Mouse (Mus musculus): ENCODE data around the gene Cdnf. TPM values are rescaled to one million over a fixed set of nuclear protein-coding genes. Genes with fewer than 3 reads are reported as not detected.
A peak's percentile ranks its signal among the peaks of the same experiment; 100 is the strongest.

The Cdnf gene
- polyA plus RNA-seq (2021), result 1.7 TPM

DNA sequence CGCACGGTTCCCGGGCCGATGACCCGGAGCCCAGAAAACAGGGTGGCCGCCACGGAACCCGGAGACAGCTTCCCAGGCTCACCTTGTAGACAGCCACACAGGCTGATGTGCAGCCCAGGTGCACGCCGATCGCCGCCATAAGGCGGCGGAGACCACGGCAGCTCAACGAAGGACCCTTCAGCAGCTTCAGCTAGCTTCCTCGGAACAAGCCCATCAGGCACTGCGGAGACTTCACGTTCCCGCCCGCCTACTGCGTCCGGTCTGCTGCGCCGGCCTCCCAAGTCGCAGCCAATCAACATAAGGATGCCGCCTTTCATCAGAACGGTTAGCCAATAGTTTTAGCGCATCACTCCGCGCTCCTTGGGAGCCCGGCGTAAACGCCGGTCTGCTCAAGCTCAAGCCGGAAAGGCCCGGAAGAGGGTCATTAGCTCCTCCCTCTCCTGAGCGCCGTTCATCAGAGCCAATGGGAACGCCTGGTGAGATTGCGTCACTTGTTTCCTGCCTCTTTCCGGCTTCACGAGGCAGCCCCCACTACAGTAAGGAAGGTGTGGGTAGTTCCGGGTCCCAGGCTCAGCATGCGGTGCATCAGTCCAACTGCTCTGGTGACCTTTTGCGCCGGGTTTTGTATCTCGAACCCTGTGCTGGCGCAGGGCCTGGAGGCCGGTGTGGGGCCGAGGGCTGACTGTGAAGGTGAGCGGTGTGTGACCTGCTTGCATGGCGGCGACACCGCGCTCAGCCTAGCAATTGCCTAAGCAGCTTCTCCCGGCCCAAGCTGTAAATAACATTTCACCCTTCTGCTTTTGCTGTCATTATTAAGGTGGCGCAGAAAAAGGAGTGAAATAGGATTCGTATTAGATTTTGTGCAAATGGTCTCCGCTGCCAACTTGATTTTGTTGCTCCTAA lies at the start of gene Cdnf, which contains the start of the genes Gm45902 and Hspa14:
Gene Cdnf (plus strand): TSS at position 479 of the 903 bp plus-strand sequence.
Gene Gm45902 (minus strand): TSS at position 239 of the 903 bp plus-strand sequence.
Gene Hspa14 (minus strand): TSS at position 263 of the 903 bp plus-strand sequence.
- ChIA-PET POLR2A (no interaction called here), CTCF (interaction anchor here (1.0 kb wide), 1 partner anchor 12 kb away, joined by 3 read pairs; no protein-coding TSS in a partner anchor)
- peak; percentile 99 for ATAC-seq
- in situ Hi-C loops (cut with MboI; ENCODE audit: low pct_unique_long_range_greater_than_20kb), result no loop called here
- no peaks in the 10 kb centered on the region for H3K27me3 ChIP-seq
- peak; percentile 93 for DNase-seq (ENCODE audit: low read depth, low spot score)
- no peak for TF ChIP-seq CTCF (IDR thresholded peaks at IDR 0.05)

DNA sequence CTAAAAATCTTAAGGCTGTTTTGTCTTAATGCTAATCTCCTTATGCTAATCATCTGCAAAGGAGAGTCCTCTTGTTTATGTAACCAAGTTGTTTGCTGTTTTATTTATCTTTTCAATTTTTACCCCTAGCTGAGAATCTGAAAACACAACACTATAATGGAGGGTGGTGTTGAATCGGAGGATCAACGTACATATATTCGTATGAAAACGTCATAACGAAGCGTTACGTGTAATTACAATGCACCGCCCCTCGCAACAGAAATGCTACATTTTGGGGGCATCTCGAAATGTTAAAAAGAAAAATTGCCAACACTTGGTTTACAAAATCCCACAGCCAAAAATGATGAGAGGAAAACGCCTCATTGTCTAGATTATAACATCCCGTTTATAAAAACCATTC lies 38.9 kb upstream of the Cdnf start:
- in situ Hi-C loops (cut with MboI; ENCODE audit: low pct_unique_long_range_greater_than_20kb), result no loop called here
- ATAC-seq, result no peak
- no peak for DNase-seq (ENCODE audit: low read depth, low spot score)
- ChIA-PET CTCF (interaction anchor here (1.3 to 6.6 kb wide), 2 partner anchors 13 to 26 kb away, joined by 3 to 34 read pairs; no protein-coding TSS in a partner anchor), POLR2A (no interaction called here)
- H3K27me3 ChIP-seq, result no peaks in the 10 kb centered on the region
- no peak for TF ChIP-seq CTCF (IDR thresholded peaks at IDR 0.05)

DNA sequence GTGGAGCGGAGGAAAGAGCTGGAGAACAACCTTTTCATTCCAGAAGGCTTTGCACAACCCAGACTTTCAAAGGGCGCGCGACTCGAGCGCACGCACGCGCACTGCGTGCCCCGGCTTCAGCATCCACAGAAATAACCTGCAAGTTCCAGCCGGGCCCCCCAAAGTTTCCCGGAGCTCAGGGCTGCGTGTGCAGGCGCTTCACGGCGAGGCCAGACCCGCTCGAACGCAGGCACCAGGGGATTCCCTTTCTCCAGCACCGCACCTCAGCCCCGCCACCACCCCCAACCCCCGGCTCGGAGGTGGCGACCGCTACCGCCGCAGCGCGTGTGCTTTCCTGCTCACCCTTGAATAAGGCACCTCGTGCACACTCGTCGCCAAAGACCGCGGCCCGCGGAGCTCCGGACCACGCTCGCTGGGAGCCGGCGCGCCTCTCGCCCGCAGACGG lies 38.4 kb upstream of the Cdnf start:
- H3K27me3 ChIP-seq, result no peaks in the 10 kb centered on the region
- ATAC-seq, result peak; percentile 71
- CTCF ChIA-PET, result interaction anchor here (1.1 to 6.6 kb wide), 3 partner anchors 14 to 28 kb away, joined by 3 to 34 read pairs (median 4); no protein-coding TSS in a partner anchor
- POLR2A ChIA-PET, result no interaction called here
- in situ Hi-C loops (cut with MboI; ENCODE audit: low pct_unique_long_range_greater_than_20kb), result no loop called here
- DNase-seq (ENCODE audit: low read depth, low spot score), result no peak
- no peak for TF ChIP-seq CTCF (IDR thresholded peaks at IDR 0.05)

DNA sequence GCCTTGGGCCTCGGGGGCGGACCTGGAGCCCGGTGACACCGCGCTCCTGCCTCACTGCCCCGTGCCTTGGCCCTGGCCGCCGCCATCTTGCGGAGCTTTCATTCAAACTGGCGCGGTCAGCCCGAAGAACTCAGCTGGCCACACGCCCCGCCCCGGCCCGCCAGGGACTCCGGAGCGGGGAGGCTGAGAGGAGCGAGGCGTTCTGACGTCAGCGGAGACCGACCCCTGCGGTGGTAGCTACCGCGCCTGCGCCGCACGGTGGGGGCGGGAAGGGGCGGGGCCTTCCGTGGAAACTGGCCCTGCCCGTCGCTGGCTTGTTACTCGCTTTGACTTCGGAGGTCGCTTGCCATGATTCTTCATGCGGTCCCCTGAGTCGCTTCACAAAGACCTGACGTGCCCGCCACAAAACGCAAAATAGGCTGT lies 38.0 kb upstream of the Cdnf start, which contains the start of gene Suv39h2:
Gene Suv39h2 (minus strand): TSS at position 171 of the 423 bp plus-strand sequence.
- ATAC-seq (peak; percentile 98), DNase-seq (ENCODE audit: low read depth, low spot score) (peak; percentile 55)
- CTCF ChIA-PET, result interaction anchor here (0.9 to 1.1 kb wide), 2 partner anchors 15 to 28 kb away, joined by 3 to 4 read pairs; no protein-coding TSS in a partner anchor
- in situ Hi-C loops (cut with MboI; ENCODE audit: low pct_unique_long_range_greater_than_20kb), result loop anchor here (25.0 kb wide), 1 partner anchor 1162 kb away; no protein-coding TSS in a partner anchor
- no peaks in the 10 kb centered on the region for H3K27me3 ChIP-seq
- no peak for TF ChIP-seq CTCF (IDR thresholded peaks at IDR 0.05)
- POLR2A ChIA-PET, result interaction anchor here (1.0 kb wide), 1 partner anchor 31 kb away, joined by 3 read pairs; no protein-coding TSS in a partner anchor

DNA sequence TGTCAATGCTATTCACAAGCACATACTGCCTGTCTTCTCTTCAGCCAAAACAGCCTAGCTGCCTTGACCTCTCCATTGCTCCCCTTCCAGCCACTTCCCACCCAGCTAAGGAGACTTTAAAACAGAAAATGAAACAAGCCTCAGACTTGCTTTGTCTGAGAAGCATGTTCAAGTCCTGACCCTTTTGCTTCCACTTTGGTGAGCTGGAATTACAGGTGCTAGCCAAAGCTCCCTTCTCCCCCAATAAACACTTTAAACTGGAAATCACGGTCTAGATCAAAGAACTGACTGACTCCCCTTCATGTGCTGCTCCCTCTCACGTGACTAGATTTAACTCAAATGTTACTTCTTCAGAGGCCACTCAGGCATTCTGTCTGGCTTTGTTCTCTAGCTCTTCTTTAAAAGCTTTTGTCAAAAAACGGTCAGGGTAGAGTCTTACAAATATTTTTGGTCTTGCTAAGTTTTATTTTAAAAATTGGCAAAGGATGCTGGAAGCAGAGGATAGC lies 37.0 kb upstream of the Cdnf start:
- in situ Hi-C loops (cut with MboI; ENCODE audit: low pct_unique_long_range_greater_than_20kb), result loop anchor here (25.0 kb wide), 1 partner anchor 1162 kb away; no protein-coding TSS in a partner anchor

DNA sequence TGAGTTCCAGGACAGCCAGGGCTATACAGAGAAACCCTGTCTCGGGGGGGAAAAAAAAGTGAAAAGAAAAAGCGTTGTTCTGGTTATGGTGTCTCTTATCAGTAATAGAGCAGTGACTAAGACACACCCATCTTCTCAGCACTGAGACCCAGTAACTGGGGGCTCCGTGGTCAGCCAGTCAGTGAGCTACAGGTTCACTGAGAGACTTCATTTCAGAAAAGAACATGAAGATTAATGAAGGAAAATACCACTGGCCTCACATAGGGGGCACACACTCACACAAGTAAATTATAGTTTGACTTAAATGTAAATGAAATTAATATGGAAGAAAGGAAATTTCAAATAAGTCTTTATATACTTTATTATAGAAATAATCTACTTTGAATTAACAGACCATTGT lies 32.6 kb upstream of the Cdnf start:
- in situ Hi-C loops (cut with MboI; ENCODE audit: low pct_unique_long_range_greater_than_20kb), result loop anchor here (25.0 kb wide), 1 partner anchor 1157 kb away; no protein-coding TSS in a partner anchor
- ChIA-PET POLR2A (no interaction called here), CTCF (interaction anchor here (1.6 to 1.7 kb wide), 2 partner anchors 9 to 24 kb away, joined by 3 to 7 read pairs; no protein-coding TSS in a partner anchor)
- no peaks in the 10 kb centered on the region for H3K27me3 ChIP-seq
- TF ChIP-seq CTCF (IDR thresholded peaks at IDR 0.05), result no peak
- DNase-seq (ENCODE audit: low read depth, low spot score) (no peak), ATAC-seq (no peak)

More for the DNA sequence above, 37.0 kb upstream of the Cdnf start:
- DNase-seq (ENCODE audit: low read depth, low spot score) (no peak), ATAC-seq (no peak)
- no peaks in the 10 kb centered on the region for H3K27me3 ChIP-seq
- ChIA-PET POLR2A (interaction anchor here (1.0 kb wide), 1 partner anchor 30 kb away, joined by 3 read pairs; no protein-coding TSS in a partner anchor), CTCF (interaction anchor here (0.9 to 1.1 kb wide), 2 partner anchors 14 to 27 kb away, joined by 3 to 4 read pairs; no protein-coding TSS in a partner anchor)
- TF ChIP-seq CTCF (IDR thresholded peaks at IDR 0.05), result no peak

DNA sequence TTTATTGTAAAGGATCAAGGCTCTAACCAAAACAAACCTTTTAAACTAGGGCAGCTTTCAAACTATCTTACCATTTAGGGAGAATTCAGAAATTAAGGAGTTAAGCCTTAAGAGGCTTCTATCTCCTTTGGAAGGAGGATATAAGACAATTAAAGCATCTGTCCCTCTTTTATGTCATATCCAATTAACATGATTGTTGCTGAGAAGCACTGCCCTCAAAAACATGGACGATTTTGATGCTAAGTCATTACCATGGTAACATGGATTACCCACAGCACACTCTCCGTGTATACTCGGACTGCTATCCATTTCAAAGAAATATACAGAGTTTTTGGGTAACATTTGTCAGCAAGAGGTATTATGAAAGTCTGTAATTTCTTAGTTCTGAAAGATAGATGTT lies 23.0 kb upstream of the Cdnf start:
- in situ Hi-C loops (cut with MboI; ENCODE audit: low pct_unique_long_range_greater_than_20kb), result loop anchor here (25.0 kb wide), 1 partner anchor 1147 kb away; no protein-coding TSS in a partner anchor
- DNase-seq (ENCODE audit: low read depth, low spot score), result no peak
- H3K27me3 ChIP-seq, result no peaks in the 10 kb centered on the region
- ATAC-seq, result no peak
- POLR2A ChIA-PET, result interaction anchor here (0.6 kb wide), 1 partner anchor 13 kb away, joined by 6 read pairs; no protein-coding TSS in a partner anchor
- CTCF ChIA-PET, result interaction anchor here (1.4 to 1.8 kb wide), 2 partner anchors 10 to 14 kb away, joined by 3 to 7 read pairs; no protein-coding TSS in a partner anchor
- TF ChIP-seq CTCF (IDR thresholded peaks at IDR 0.05), result no peak

DNA sequence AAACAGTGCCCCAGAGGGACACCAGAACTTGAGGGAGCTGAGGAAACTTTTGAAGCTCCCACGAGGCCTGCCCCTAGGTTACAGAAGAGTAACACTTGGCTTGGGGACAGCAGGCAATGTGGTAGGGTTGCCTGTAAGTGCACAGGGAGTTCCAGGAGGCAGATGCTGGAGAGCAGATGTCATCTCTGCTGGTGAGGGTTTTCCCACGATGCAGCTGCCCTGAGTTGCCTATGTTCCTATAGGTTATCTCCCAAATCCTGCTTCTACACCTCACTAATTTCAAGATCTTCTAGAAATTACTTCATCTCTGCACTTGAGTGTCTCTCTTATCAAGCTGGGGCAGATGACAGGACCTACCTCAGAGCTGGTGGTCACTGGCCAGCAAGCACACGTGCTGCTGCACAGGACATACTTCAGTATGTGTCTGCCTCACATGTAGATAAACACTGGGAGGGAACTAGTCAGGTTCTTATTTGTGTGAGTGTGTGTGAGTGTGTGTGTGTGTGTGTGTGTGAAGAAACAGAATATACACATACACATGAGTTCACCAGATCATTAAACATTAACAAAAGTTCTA lies 18.9 kb upstream of the Cdnf start:
- no peak for TF ChIP-seq CTCF (IDR thresholded peaks at IDR 0.05)
- POLR2A ChIA-PET, result no interaction called here
- H3K27me3 ChIP-seq, result no peaks in the 10 kb centered on the region
- in situ Hi-C loops (cut with MboI; ENCODE audit: low pct_unique_long_range_greater_than_20kb), result loop anchor here (25.0 kb wide), 1 partner anchor 1143 kb away; no protein-coding TSS in a partner anchor
- CTCF ChIA-PET, result interaction anchor here (1.8 kb wide), 1 partner anchor 21 kb away, joined by 3 read pairs; no protein-coding TSS in a partner anchor
- ATAC-seq (no peak), DNase-seq (ENCODE audit: low read depth, low spot score) (no peak)

DNA sequence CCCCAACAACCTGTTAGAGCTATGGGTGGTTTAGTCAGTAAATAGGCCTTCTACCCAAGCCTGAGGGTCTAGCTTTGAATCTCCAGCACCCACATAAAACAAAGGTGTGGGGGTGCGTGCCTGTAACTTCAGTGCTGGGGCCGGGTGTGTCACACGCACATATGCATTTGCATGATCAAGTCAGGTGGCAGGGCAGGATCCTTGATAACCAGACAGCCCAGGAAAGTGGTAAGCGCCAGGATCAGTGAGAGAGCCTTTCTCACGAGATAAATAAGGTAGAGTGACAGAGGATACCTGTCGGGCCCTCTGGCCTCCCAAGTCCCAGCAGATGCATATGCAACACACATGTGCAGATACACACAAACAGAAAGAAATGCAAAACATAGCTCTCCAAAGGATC lies 13.3 kb upstream of the Cdnf start:
- no peak for DNase-seq (ENCODE audit: low read depth, low spot score)
- in situ Hi-C loops (cut with MboI; ENCODE audit: low pct_unique_long_range_greater_than_20kb), result loop anchor here (25.0 kb wide), 1 partner anchor 1138 kb away; no protein-coding TSS in a partner anchor
- ChIA-PET POLR2A (no interaction called here), CTCF (interaction anchor here (1.3 kb wide), 1 partner anchor 26 kb away, joined by 3 read pairs; no protein-coding TSS in a partner anchor)
- H3K27me3 ChIP-seq, result no peaks in the 10 kb centered on the region
- TF ChIP-seq CTCF (IDR thresholded peaks at IDR 0.05), result no peak
- ATAC-seq, result no peak

DNA sequence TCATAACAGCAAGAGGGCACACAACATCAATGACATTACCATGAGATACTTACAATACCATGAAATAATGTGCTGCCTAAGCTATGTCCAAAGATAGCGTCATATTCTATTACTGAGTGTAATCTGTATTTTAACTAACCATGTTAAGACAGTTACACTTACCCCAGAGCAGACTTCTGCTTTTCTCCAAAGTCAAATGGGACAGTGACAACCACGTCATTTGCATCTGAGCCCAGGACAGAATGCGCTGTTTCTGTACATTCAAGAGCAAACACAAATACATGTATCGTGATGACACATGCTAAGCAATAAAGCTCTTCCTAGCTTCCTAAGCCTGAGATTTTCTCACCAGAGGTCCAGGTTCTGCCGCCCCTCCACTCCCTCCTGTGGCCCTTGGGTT lies 11.9 kb upstream of the Cdnf start:
- H3K27me3 ChIP-seq, result no peaks in the 10 kb centered on the region
- CTCF ChIA-PET, result no interaction called here
- in situ Hi-C loops (cut with MboI; ENCODE audit: low pct_unique_long_range_greater_than_20kb), result no loop called here
- no peak for TF ChIP-seq CTCF (IDR thresholded peaks at IDR 0.05)
- DNase-seq (ENCODE audit: low read depth, low spot score) (no peak), ATAC-seq (no peak)
- POLR2A ChIA-PET, result no interaction called here
